Mouse (Mus musculus) fibroblast of lung, adult 2 months (primary cell): Measurements from ENCODE around the gene D11Wsu47e.

Experiments used
- DNase-seq: peaks from one replicate; pipeline ENCODE4 v3.0.0-alpha.2; 2011; ENCODE audit warnings: low read depth

The D11Wsu47e gene

DNA sequence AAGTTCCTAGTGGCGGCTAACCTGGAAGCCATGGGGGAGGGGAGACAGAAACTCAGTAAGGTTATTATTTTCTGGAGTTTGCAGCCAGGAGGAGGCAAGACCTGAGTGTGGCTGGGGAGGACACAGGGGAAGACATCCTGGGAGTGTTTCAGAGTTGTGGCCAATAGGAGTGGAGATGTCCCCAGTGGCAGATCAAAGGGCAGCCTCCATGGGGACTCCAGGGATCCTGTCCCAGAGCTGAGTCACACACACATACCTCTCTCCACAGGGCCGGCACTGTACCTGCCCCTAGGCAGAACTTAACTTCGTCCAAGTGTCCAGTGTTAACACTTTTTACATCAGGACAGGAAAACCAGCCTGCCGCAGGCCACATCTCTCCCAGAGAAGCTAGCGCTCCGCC is 50.9 kb downstream of the D11Wsu47e start:
- DNase-seq = no peak

DNA sequence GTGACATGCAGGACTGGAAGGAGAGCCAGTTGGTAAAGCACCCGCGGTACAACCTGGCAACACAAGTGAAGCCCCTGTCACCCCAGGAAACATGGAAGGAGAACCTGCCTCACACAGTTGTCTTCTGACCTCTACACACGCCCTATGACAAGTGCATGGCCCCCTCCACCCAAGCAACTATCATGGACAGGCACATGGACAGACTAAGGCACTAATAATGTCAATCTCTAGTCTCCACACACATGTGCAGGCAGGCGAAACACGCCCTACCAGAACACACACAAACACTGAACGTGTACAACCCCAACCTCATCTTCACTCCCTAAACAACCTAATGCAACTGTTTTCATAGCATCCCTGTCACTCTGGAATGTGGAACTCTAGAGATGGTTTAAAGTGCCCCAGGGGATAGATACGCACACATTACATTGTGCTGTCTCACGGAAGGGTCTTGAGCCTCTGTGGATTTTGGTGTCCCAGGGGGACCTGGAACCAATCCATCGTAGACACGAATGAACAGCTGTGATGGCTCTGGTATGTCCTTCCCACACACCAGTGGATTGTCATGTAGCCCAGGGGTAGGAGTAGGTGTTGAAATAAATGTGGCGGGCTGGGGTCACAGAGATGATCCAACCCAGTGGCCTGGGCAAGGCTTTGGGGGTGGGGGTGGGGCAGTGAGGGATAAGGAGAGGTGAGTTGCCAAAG is 52.8 kb downstream of the D11Wsu47e start:
- no peak for DNase-seq

DNA sequence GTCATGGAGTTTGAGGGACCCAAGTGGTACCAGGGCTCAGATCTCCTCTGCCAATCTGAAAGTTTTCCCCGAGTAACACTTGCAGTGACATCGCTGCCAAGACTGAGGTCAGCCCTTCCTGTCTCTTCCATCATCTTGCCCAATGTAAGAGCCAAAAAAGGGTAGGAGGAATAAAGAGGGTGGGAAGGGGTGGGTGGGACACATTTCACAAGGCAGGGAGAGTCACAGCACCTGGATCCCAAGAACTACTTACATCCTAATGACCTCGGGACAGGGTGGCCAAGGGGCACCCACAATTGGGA is 53.3 kb downstream of the D11Wsu47e start:
- no peak for DNase-seq

DNA sequence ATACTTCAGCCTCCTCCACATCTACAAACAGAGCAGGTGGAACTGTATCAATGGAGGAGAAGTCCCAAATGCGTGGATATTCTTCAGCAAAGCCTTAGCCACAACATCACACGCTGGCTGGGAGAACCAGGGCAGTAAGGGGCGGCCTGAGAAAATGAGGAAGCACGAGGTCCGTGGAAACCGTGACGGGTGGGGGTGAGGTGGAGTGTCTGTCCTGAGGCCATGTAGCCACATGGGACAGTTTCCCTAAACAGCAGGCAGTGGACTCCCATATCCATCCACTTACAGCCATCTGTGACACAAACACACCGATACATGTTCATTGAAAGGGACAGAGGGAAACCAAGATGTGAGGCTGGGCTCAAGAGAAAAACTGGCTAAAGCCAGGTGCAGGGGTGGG is 53.7 kb downstream of the D11Wsu47e start:
- DNase-seq = no peak

- DNase-seq = no peak
Observed at GRCm38 (mm10) chr11:113739213-113739612, 55.0 kb downstream of the D11Wsu47e start.

- DNase-seq = no peak
Observed at GRCm38 (mm10) chr11:113740100-113740499, 55.9 kb downstream of the D11Wsu47e start.

DNA sequence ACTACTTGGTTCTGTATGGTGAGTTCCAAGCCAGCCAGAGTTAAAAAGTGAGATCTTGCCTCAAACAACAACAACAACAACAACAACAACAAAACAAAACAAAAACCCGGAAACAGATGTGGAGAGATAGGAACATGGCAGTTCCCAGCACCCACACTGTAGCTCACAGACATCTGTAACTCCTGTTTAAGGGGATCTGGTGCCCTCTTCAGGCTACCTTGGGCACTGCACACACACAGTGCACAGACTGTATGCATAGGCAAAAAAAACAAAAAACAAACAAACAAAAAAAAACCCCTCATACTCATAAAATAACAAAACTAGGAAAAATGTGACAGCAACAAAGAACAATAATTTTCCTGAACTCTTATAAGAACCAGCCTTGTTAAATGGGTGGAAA is 58.8 kb downstream of the D11Wsu47e start:
- DNase-seq = no peak
